Mouse (Mus musculus) embryonic facial prominence, embryonic 12.5 days (tissue): ENCODE data around the gene Tram2. TPM values are rescaled to one million over a fixed set of nuclear protein-coding genes. Genes with fewer than 3 reads are reported as not detected.

Experiments used
- ATAC-seq: fragments of 200-750 bp; cut with Nextera tagmentation; 2 replicates; pipeline ENCODE4 v1.8.0; 2017; ENCODE audit not compliant: insufficient number of reproducible peaks, insufficient read depth, low FRiP score, low TSS enrichment
- H3K27ac ChIP-seq: fragments of 300-500 bp; sonication (generic); 2 replicates; pipeline ENCODE4 v1.5.1; 2016; ENCODE audit warnings: mild to moderate bottlenecking
- H3K27me3 ChIP-seq: fragments of 300-500 bp; sonication (generic); 2 replicates; pipeline ENCODE4 v1.6.1; 2016; ENCODE audit warnings: mild to moderate bottlenecking, moderate library complexity
- H3K36me3 ChIP-seq: fragments of 300-500 bp; sonication (generic); 2 replicates; pipeline ENCODE4 v1.6.1; 2016; ENCODE audit warnings: mild to moderate bottlenecking
- H3K4me1 ChIP-seq: fragments of 300-500 bp; sonication (generic); 2 replicates; pipeline ENCODE4 v1.6.1; 2016
- H3K4me2 ChIP-seq: fragments of 300-500 bp; sonication (generic); replicated peaks from 2 replicates; pipeline ENCODE4 v1.6.1; 2016; ENCODE audit warnings: mild to moderate bottlenecking, moderate library complexity
- H3K4me3 ChIP-seq: fragments of 300-500 bp; sonication (generic); 2 replicates; pipeline ENCODE4 v1.5.1; 2016; ENCODE audit warnings: mild to moderate bottlenecking
- H3K9ac ChIP-seq: fragments of 300-500 bp; sonication (generic); 2 replicates; pipeline ENCODE4 v1.6.1; 2016; ENCODE audit warnings: mild to moderate bottlenecking, moderate library complexity
- H3K9me3 ChIP-seq: fragments of 300-500 bp; sonication (generic); 2 replicates; pipeline ENCODE4 v1.6.1; 2016; ENCODE audit warnings: mild to moderate bottlenecking, moderate library complexity
- WGBS: fragments of 180-500 bp; shearing (Covaris S2); methylation state at CpG from one replicate; pipeline ENCODE4 v1.1.7; 2016; 5-methylcytosine and 5-hydroxymethylcytosine counted together
- polyA plus RNA-seq: library from polyadenylated mRNA; unstranded; fragments of >200 nt; fragmentation: Nextera tagmentation; extraction: Ambion mirVana; gene quantifications from 2 replicates; pipeline ENCODE4 v1.2.1, GENCODE M21; 2016

Gene Tram2
- polyA plus RNA-seq, 1 experiment from 2014 or later = 8.0 TPM

GRCm38 (mm10) chr1:21078481-21079214 is 381 bp downstream of the Tram2 start:
- peak; percentile 72 for ATAC-seq
- peaks cover 47% of the 10 kb centered on the region for H3K4me1 ChIP-seq

GRCm38 (mm10) chr1:21077619-21078018 is 1.4 kb downstream of the Tram2 start:
- Histone ChIP-seq H3K4me1 (peaks cover 52% of the 10 kb centered on the region), H3K27me3 (no peaks in the 10 kb centered on the region), H3K36me3 (no peaks in the 10 kb centered on the region), H3K4me3 (peak overlapping the region; percentile 64), H3K4me2 (peak overlapping the region; percentile 78), H3K9me3 (no peaks in the 10 kb centered on the region), H3K27ac (no peak overlapping the region), H3K9ac (no peak overlapping the region)
- no peak for ATAC-seq
- 84% methylated on average over 7 of the region's 7 CpGs for WGBS

More at GRCm38 (mm10) chr1:21078481-21079214, 381 bp downstream of the Tram2 start:
- Histone ChIP-seq H3K36me3 (no peaks in the 10 kb centered on the region), H3K27me3 (no peaks in the 10 kb centered on the region), H3K9ac (peak overlapping the region; percentile 69), H3K4me2 (peak overlapping the region; percentile 78), H3K27ac (peak overlapping the region; percentile 64), H3K9me3 (no peaks in the 10 kb centered on the region), H3K4me3 (peak overlapping the region; percentile 64)
- under 1% methylated on average over 36 of the region's 36 CpGs for WGBS

GRCm38 (mm10) chr1:21077191-21077590 is 1.8 kb downstream of the Tram2 start:
- H3K4me3 ChIP-seq = peak overlapping the region; percentile 64
- no peaks in the 10 kb centered on the region for H3K27me3 ChIP-seq
- 46% methylated on average over 5 of the region's 5 CpGs for WGBS
- H3K27ac ChIP-seq = no peak overlapping the region
- peaks cover 52% of the 10 kb centered on the region for H3K4me1 ChIP-seq
- no peak overlapping the region for H3K9ac ChIP-seq
- no peaks in the 10 kb centered on the region for H3K9me3 ChIP-seq
- no peaks in the 10 kb centered on the region for H3K36me3 ChIP-seq
- no peak for ATAC-seq
- peak overlapping the region; percentile 78 for H3K4me2 ChIP-seq

GRCm38 (mm10) chr1:21075986-21076495 is 3.0 kb downstream of the Tram2 start:
- peak overlapping the region; percentile 22 for H3K4me3 ChIP-seq
- H3K4me1 ChIP-seq = peaks cover 52% of the 10 kb centered on the region
- no peak for ATAC-seq
- no peaks in the 10 kb centered on the region for H3K27me3 ChIP-seq
- H3K36me3 ChIP-seq = no peaks in the 10 kb centered on the region
- 4% methylated on average over 6 of the region's 6 CpGs for WGBS
- H3K9me3 ChIP-seq = no peaks in the 10 kb centered on the region
- H3K27ac ChIP-seq = peak overlapping the region; percentile 80
- H3K4me2 ChIP-seq = peak overlapping the region; percentile 78
- H3K9ac ChIP-seq = peak overlapping the region; percentile 29; the same call in 1 of the 2 replicates

GRCm38 (mm10) chr1:21074231-21074630 is 4.8 kb downstream of the Tram2 start:
- H3K27me3 ChIP-seq = no peaks in the 10 kb centered on the region
- no peak for ATAC-seq
- no peak overlapping the region for H3K27ac ChIP-seq
- no peak overlapping the region for H3K4me3 ChIP-seq
- peak overlapping the region; percentile 17; the same call in 1 of the 2 replicates for H3K9ac ChIP-seq
- H3K4me1 ChIP-seq = peaks cover 52% of the 10 kb centered on the region
- H3K36me3 ChIP-seq = no peaks in the 10 kb centered on the region
- no peaks in the 10 kb centered on the region for H3K9me3 ChIP-seq
- WGBS = 67% methylated on average over 5 of the region's 5 CpGs
- H3K4me2 ChIP-seq = no peak overlapping the region

GRCm38 (mm10) chr1:21072875-21073444 is 6.1 kb downstream of the Tram2 start:
- Histone ChIP-seq H3K9me3 (no peaks in the 10 kb centered on the region), H3K36me3 (no peaks in the 10 kb centered on the region), H3K27me3 (no peaks in the 10 kb centered on the region), H3K4me2 (no peak overlapping the region), H3K4me3 (no peak overlapping the region), H3K27ac (no peak overlapping the region), H3K4me1 (peaks cover 47% of the 10 kb centered on the region), H3K9ac (no peak overlapping the region)
- ATAC-seq = no peak
- 83% methylated on average over 12 of the region's 12 CpGs for WGBS

GRCm38 (mm10) chr1:21070658-21071057 is 8.4 kb downstream of the Tram2 start:
- ATAC-seq = no peak

GRCm38 (mm10) chr1:21069830-21070522 is 9.1 kb downstream of the Tram2 start:
- peaks cover 6% of the 10 kb centered on the region; the same call in 1 of the 2 replicates for H3K36me3 ChIP-seq
- no peak overlapping the region for H3K9ac ChIP-seq
- no peak overlapping the region for H3K4me2 ChIP-seq
- H3K27ac ChIP-seq = no peak overlapping the region
- no peaks in the 10 kb centered on the region for H3K27me3 ChIP-seq
- peaks cover 17% of the 10 kb centered on the region for H3K4me1 ChIP-seq
- no peak overlapping the region for H3K4me3 ChIP-seq
- ATAC-seq = no peak
- no peaks in the 10 kb centered on the region for H3K9me3 ChIP-seq
- WGBS = 76% methylated on average over 12 of the region's 12 CpGs

More at GRCm38 (mm10) chr1:21070658-21071057, 8.4 kb downstream of the Tram2 start:
- peaks cover 6% of the 10 kb centered on the region; the same call in 1 of the 2 replicates for H3K36me3 ChIP-seq
- H3K4me1 ChIP-seq = peaks cover 24% of the 10 kb centered on the region
- no peak overlapping the region for H3K4me3 ChIP-seq
- no peak overlapping the region for H3K4me2 ChIP-seq
- no peaks in the 10 kb centered on the region for H3K9me3 ChIP-seq
- no peaks in the 10 kb centered on the region for H3K27me3 ChIP-seq
- H3K27ac ChIP-seq = 0 out of 2 replicates have a peak overlapping the region, but pooled peaks have one; percentile 43
- WGBS = 69% methylated on average over 13 of the region's 13 CpGs
- no peak overlapping the region for H3K9ac ChIP-seq

GRCm38 (mm10) chr1:21068491-21068890 is 10.5 kb downstream of the Tram2 start:
- WGBS = 79% methylated on average over 1 of the region's 1 CpGs
- no peak overlapping the region for H3K27ac ChIP-seq
- H3K9me3 ChIP-seq = no peaks in the 10 kb centered on the region
- H3K4me3 ChIP-seq = no peak overlapping the region
- H3K36me3 ChIP-seq = peaks cover 6% of the 10 kb centered on the region; the same call in 1 of the 2 replicates
- H3K27me3 ChIP-seq = no peaks in the 10 kb centered on the region
- peaks cover 3% of the 10 kb centered on the region; the same call in 1 of the 2 replicates for H3K4me1 ChIP-seq
- no peak overlapping the region for H3K4me2 ChIP-seq
- no peak overlapping the region for H3K9ac ChIP-seq
- no peak for ATAC-seq

GRCm38 (mm10) chr1:21067536-21068221 is 11.3 kb downstream of the Tram2 start:
- Histone ChIP-seq H3K4me3 (no peak overlapping the region), H3K9ac (no peak overlapping the region), H3K27ac (no peak overlapping the region), H3K4me1 (no peaks in the 10 kb centered on the region), H3K36me3 (peaks cover 6% of the 10 kb centered on the region; the same call in 1 of the 2 replicates), H3K27me3 (no peaks in the 10 kb centered on the region), H3K4me2 (no peak overlapping the region), H3K9me3 (no peaks in the 10 kb centered on the region)
- ATAC-seq = no peak
- 90% methylated on average over 11 of the region's 11 CpGs for WGBS

- Histone ChIP-seq H3K4me3 (no peak overlapping the region), H3K9me3 (no peaks in the 10 kb centered on the region), H3K36me3 (peaks cover 6% of the 10 kb centered on the region; the same call in 1 of the 2 replicates), H3K27ac (no peak overlapping the region), H3K27me3 (no peaks in the 10 kb centered on the region), H3K4me1 (no peaks in the 10 kb centered on the region), H3K4me2 (no peak overlapping the region), H3K9ac (no peak overlapping the region)
- no peak for ATAC-seq
- 88% methylated on average over 5 of the region's 5 CpGs for WGBS
Observed at GRCm38 (mm10) chr1:21064153-21064552, 14.9 kb downstream of the Tram2 start.
